Mouse (Mus musculus) WW6 (cell line): ENCODE data around the gene Nckap5.
"Not testable (repeated sequence)": the region's sequence is repeated elsewhere in the genome, so short reads cannot be mapped to it uniquely, and the experiment has no call there.

ENCODE experiments used
- DNase-seq: peaks from one replicate; pipeline ENCODE4 v3.0.0-alpha.2; 2013; ENCODE audit warnings: low read depth, low spot score

Nckap5 gene

DNA sequence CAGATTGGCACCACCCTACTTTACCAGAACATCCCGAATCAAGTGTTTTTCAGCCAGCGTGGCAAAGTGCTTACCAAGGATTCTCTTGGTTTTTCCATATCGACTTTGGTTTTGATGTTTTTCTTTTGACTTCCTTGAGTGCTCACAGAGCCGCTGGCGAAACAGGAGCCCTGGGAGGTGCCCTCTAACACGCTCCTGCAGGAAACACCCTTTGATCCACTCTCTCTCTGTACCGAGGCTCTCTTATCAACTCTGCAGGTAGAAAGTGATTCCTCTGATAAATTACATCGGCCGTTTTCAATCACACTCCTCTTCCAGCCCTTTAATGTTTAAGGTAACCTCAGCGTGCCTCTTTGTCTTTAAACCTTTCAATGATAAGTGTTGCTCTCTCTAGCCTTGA, 807.6 kb downstream of the Nckap5 start:
- no peak for DNase-seq

DNA sequence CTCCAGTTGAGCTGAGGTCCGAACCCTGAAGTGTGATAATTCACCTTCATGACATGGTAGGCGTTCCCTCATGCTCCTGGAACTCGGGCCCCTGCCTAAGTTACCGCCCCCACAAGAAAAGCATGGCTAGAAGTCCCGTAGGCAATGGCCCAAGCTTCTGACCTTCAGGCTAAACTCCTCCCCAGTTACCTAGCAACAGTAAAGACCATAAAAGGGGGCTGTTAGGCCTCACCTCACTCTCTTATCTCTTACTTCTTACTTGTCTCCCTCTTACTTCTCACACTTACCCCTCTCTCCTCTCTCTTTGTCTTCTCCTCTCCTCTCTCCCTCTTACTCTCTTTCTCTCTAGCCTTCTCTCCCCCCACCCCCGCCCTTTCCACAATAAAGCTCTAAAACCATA, 811.9 kb downstream of the Nckap5 start:
- not testable (repeated sequence) for DNase-seq

DNA sequence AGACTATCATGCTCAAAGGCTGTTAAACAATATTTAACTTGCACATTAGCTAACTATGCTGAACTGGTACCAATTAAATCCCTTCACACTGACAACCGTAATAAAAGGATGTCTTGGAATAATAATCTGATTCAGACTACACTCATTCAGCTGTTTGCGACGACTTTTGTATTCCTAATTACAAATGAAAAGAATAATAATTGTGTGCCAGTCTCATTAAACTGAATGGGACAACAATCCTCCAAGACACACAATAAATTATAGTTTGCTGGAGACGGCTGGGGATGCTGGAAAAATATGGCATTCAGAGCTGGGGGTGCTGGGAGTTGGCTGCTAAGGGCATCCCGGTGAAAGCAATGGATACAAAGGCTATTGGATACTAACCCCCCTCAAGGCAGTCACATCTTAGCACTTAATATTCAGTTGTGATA, 818.9 kb downstream of the Nckap5 start:
- no peak for DNase-seq

DNA sequence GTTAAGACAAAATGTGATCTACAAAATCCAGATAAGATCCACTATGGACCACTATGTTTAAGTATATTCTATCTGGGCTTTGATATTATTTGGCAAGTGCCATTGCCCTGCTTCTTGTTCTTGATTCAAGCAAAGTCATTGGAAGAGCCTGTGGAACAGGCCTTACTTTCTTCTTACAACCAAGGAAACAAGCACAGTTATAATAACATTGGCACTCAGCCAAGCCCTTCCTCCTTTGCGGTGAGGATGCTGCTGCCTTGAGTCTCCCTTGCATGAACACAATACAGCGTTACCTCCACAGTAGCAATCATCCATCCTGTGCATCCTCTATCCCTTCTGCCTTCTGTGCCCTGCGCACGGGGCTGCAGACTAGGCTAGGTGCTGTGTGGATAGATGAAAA, 823.0 kb downstream of the Nckap5 start:
- no peak for DNase-seq

DNA sequence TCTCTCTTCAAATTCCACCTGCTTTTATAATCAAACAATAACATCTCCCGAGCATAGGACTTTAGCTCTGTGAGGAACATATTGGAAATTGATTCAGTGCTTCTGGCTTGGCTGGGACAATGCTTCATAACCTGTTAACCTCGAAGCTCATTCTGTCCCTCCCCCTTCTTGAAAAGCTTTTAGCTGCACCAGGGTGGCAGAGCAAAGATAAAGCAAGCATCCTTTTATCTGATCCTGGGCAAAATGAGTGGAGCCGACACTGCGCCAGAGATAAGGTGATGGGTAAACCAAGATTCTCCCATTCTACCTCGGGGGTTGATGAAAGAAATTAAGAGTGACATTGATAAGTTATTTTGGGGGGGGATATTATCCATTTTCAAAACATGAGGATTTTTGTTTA, 824.9 kb downstream of the Nckap5 start:
- no peak for DNase-seq

DNA sequence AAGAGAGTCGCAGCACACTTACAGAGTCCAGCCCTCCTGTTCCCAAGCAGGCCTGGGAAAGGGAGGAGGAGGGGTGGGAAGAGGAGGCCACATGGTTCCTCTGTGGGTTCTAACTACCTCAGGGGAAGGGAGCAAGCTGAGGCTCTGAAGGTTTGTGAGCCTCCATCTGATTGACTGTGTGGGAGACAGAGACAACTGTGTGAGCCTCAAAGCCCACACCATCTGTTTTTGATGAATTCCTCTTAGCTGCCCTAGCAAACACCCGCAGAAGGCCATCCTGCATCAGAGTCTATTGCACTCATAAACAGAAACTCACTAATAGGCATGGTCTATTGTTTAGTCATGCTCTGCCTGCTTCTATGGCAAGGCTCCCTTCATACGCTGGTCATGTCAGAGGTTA, 834.1 kb downstream of the Nckap5 start:
- no peak for DNase-seq

DNA sequence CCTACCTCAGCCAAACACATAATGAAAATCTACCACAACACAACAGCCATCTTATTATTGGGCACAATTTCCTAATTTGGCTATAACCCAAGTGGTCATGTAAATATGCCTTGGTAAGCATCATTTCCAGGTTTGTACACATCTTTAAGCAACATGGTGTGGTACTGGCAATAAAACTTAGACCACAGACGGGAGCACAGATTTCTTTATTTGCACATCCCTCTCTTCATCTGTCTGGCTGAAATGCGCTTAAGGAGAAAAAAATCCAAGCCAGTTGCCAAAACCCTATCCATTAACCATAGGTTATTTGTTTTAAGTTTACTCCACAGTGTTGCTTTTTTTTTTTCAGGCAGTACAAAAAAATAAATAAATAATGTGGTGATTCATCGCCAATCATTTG, 842.8 kb downstream of the Nckap5 start:
- no peak for DNase-seq

DNA sequence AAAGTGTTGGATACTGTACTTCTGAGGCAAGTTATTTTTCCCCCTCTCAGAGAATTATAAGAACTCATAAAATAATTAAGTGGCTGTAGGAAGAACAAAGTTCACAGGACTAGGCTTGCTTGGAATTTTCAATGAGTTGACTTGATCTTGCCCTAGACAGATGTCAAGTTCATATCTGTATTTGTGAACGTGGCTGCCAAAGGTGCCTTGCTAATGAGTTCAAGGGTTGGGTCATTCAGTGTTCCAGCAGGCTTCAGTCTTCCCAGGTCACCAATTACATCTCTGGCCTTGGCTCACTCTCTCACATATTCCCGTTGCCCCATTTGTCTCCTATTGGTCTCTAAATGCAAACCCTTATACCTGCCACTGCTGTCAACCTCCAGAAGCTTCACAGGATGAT, 846.0 kb downstream of the Nckap5 start:
- DNase-seq = no peak

DNA sequence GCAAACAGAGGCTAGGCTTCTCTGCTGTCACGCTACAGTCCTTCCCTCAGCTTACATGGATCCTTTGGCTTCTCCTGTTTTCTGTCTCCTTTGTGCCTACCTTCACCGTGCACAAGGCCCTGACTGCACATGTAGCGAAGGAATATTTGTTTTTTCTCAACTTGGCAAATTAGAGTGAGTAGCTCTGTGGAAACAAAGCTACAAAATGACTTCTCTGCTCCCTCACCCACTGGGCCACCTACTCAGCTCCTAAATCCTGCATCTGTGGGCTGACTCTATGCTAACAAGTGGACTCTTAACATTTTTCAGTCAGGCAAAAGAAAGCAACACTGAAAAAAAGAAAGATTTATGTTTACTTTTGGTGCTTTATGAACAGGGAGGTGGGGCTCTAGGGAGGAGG, 856.0 kb downstream of the Nckap5 start:
- no peak for DNase-seq

DNA sequence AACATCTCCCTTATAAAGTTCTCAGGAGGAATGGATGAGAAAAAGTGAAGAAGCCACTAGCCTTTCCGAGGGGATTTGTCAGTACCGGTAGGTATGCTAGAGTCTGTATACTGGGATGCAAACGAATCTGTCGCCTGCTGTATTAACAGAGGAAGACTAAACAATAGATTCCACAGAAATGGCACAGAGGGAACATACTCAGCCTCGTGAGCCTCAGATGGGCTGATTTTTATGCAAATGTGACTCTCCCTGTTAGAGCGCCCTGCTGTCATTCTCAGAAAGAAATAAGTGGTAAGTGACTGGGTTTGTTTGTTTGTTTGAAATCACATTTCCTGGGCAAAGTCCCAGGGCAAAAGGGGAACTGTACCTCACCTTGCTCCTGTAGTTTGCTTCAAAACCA, 858.7 kb downstream of the Nckap5 start:
- no peak for DNase-seq

DNA sequence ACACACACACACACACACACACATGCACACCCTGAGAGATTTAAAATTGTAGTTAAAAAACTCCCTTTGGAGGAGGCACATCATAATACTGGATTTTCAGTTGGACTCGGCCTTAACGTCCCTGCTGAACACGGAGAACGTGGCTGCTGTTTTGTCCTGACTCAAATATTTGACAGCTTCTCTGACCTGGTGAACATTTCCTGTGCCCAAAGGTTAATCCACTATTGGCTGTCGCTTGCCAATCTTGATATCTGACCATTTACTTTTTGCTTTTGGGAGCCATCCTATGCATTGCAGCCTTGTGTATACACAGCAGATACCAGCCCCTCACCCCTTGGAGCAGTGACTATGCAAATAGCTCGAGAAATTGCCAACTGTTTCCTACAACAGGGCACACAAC, 862.9 kb downstream of the Nckap5 start:
- no peak for DNase-seq

DNA sequence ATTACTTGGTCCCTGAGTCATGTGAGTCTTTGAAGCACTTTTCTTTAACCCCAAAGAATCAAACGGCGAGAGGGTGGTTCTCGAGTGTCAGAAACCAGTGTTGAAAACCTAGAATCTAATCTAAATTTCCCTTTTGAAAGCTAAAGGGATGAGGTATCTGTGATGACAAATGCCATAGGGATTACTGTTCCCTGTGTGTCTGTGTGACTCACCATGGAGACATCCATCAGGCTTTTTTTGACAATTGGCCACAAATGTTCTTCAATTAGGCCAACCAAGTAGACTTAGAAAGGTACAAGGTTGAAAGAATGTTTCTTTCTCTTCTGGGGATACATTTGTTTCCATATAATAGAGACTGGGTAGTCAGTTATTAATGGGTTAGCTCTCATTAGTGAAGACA, 879.6 kb downstream of the Nckap5 start:
- no peak for DNase-seq

DNA sequence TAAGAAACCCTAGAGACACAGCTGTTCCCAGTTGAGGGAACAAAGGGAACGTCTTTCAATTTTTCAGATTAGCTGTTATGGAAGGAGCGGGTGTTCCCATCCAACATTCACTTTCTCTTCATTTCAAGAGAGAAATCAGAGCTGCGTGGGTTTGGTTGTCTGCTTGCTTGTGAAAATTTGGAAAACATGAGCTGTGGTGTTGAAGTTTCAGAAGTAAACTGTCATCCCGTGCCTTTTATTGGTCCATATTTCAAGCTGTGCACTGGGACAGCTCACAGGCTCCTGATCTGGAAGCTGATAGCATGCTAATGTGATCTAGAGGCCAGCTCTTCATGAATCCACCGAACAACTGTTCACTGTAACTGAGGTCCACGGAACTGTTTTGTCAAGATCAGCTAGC, 881.5 kb downstream of the Nckap5 start:
- no peak for DNase-seq

DNA sequence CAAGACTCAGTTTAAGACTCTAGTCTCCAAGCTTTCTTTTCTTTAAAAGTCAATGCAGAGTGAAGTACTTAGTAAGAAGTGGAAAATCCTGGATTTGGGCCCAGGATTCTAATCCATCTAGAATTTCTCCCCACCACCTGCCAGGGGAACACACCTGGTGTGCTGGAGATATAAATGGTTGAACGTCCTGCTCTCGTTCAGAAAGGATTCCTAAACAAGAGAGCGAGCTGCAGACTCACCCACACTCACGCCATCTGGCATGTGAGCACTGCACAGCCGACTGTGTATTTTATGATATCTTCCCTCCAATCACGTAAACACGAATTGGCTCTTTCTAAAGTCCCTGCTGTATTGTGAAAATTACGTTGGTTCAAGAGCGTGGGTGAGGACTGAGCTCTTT, 885.5 kb downstream of the Nckap5 start:
- DNase-seq = no peak

DNA sequence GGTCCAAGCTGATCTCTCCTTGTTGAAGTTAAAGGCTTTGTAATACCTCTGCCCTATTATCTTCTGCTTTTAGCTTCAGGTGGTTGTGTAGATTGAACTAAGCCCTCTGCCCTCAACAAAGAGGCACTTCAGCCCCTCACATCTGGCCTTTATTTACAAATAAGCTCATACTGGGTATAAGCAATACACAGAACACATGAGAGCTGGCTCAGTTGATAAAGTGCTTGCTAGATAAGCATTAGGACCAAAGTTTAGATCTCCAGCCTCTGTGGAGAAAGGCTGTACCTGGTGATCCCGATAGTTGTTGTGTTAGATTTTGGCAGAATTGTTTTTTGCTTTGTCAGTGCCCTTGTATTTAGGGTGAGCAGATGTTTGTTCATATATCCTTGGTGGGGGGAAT, 887.3 kb downstream of the Nckap5 start:
- no peak for DNase-seq

DNA sequence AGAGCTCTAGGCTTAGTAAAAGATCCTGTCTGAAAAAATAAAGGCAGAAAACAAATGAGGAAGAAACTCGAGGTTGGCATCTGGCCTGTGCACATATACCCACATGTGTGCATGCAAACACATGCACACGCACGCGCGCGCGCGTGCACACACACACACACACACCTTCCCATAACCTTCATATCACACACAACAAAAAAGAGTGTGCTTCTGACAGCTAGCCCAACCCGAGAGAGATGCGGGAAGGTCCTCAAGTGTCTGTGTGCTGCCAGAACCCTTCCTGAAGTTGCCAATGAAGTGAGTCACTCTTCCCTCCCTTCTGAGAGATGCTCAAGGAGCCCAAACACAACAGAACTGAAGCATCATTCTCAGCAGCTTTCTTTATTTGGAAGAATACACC, 905.1 kb downstream of the Nckap5 start:
- no peak for DNase-seq

DNA sequence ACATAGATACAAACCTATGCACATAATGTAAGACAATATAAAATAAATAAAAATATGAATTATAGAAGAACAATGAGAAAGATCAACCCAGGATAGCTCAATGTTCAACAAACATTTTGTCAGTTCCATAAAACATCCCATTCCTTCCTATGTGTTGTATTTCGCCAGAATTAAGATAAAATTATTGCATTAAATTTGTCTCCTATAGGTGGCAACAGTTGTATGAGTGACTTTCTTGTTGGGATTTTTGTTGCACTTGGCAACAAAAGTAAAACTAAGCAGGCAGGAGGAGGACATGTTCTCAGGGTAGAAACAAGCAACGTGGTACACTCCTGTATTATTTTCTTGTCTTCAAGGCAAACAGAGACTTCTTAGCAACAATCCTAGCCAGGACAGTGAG, 907.5 kb downstream of the Nckap5 start:
- no peak for DNase-seq

DNA sequence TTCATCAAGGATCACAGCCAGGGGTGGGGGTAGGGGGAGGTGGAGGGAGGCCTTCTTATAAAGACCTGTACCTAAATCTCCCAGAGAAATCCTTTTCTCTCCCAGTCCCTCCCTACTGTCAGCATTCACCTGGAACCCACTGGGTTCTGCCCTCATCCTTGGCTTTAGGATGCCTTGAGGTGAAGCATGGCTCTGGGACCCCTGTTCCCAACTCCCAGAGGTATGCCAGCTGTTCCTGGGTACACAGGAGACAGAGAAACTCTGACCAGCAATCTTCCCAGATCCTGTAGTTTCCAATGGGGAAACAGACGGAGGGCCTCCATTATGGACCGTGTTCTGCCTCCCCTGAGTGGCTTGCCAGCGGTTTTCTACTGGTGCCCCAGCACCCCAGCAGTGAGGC, 909.9 kb downstream of the Nckap5 start:
- DNase-seq = no peak

DNA sequence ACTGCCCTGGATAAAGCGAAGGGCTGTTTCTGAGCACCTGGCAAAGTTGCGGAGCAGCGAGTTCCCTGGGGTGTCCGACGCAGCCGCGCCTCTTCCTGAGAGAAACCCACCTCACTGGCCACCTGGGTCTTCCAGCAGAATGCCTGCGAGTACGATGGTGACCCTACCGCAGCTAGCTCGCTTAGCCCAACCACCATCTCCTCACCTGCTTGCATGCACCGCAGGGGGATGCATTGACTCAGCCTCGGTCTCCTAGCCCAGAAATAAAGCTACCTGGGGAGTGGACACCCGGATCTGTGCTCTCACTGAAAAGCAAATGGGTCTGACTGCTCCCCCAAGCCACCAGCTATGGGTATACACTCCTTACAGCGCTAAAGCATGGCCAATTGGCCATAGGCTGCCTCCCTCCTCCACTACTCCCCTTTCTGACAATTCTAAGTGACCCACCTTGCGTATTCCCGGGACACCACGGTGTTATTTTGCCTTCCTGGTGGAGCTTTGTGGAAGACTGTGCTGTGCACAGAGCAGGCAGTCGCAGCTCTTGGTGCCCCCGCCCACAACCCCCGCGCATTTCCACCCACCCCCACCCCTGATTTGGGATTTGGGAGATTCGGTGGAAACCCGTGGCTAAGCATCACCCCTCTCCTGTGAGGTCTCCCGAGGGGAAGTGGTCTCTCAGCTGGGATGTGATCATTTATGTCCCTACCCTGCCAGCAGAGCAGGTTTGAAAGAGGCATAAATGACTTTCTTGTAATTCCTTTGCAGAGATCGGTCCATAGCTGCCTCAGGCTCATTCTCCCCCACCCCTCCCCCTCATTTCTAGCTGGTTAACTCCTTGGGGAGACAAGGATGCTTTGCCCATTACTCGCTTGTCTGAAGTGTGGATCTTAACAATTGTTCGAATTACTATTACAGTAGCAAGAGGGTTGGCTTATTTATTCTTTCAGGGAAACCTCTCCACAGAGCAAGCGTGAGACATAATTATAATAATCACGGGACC, 917.7 kb downstream of the Nckap5 start, which contains the start of gene Lypd1:
Gene Lypd1, minus strand, starts transcription at position 501 of the 1,000 bp plus-strand sequence.
- no peak for DNase-seq

DNA sequence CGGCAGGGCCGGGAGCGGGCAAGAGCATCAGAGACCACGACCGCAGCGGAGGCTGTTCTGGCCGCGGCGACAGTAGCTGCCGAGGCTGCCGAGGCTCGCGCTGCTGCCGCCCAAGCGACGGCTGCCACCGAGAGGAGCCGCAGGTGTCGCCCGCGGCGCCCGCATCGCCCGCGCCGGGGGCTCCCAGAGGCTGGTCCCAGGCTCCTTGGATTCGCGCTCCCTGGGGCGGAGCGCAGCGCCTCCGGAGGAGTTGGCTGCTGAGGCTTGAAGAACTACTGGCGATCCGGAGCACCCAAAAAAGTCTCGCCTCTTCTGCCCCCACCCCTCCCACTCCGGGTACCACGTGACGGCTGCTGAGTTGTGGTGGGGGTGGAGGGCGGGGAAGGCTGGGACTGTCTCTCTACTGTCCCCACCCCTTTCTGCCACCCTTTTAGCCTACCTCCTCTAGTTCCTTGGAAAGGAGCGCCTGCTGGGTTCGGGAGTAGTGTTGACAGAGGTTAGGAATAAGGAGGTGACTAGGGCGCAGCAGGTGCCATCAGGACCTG, 918.6 kb downstream of the Nckap5 start:
- DNase-seq = peak; percentile 38

DNA sequence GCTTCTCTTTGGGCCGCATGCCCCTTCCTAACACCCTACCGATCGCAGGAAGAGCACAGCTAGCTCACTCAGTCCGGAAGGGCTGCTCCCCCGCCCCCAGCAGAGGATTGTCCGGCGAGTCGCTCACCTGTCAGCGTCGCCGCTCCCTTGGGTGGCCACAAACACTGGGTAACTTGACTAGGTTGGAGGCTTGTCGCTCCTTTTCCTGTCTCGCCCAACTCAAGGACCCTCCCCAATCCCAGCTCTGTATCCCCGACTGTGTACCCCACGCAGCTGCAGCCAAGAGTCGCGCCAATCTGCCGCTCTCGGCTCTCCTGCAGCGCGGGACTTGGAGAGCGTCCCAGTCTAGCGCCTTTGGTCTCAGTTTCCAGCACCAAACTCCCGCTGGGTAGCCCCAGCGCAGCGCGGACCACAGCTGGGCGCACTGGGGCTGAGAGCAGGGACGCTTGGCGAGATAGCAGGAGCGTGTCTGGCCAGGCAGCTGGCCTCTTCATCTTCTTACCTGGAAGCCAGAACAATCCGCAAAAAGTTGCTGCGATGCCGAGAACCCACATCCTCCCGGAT, 919.2 kb downstream of the Nckap5 start:
- peak; percentile 22 for DNase-seq

DNA sequence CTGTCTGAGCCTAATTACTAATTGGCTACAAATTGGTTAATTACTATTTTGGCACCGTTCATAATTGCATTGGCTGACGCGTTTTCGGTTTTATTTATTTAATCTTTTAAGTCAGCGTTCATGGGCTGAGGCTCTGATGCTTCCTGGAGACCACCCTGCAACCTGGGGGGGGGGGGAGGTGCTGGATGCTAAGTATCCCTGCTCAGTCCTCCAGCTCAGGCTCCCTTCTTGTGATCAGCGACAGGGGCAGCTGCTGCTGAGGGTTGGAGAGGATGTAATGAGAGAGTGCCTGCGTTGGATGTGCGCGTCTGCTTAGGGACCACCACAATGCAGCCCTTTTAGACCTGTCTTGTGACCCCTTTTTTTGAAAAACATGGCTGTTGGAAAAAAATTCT, 919.7 kb downstream of the Nckap5 start:
- DNase-seq = no peak
